Mouse (Mus musculus): ENCODE data around the gene Frmd5. TPM values are rescaled to one million over a fixed set of nuclear protein-coding genes. Genes with fewer than 3 reads are reported as not detected.

Frmd5 gene
- polyA plus RNA-seq, 2 experiments = 0.78 to 2.2 TPM

GRCm38 (mm10) chr2:121755056-121755455 is 51.8 kb downstream of the Frmd5 start:
- H3K4me2 ChIP-seq (replicated peaks; ENCODE audit: low read depth, low read length, severe bottlenecking) = no peak overlapping the region
- no peak for TF ChIP-seq POLR2A (IDR thresholded peaks at IDR 0.05; ENCODE audit: borderline replicate concordance, extremely low read depth, insufficient read depth, insufficient read length)
- no peaks in the 10 kb centered on the region for H3K36me3 ChIP-seq (ENCODE audit: control insufficient read depth, insufficient read depth, low read length)
- H3K9ac ChIP-seq (ENCODE audit: low read depth, low read length, severe bottlenecking) = no peak overlapping the region
- H3K27ac ChIP-seq (replicated peaks; ENCODE audit: low read depth, low read length) = no peak overlapping the region
- DNase-seq (ENCODE audit: low spot score) = no peak
- no peaks in the 10 kb centered on the region for H3K4me1 ChIP-seq (ENCODE audit: control insufficient read depth, insufficient read depth, low read length)
- no peak overlapping the region for H3K4me3 ChIP-seq (replicated peaks; ENCODE audit: low read length)
- no peaks in the 10 kb centered on the region for H3K9me3 ChIP-seq (ENCODE audit: control insufficient read depth, low read length)
- no peaks in the 10 kb centered on the region for H3K27me3 ChIP-seq (ENCODE audit: control insufficient read depth, insufficient read depth, low read length)
- 58% methylated on average over 6 of the region's 6 CpGs for WGBS
- ATAC-seq (ENCODE audit: low FRiP score, low read depth) = no peak

GRCm38 (mm10) chr2:121750121-121750520 is 56.8 kb downstream of the Frmd5 start:
- no peak overlapping the region for H3K4me2 ChIP-seq (replicated peaks; ENCODE audit: low read depth, low read length, severe bottlenecking)
- no peak for ATAC-seq (ENCODE audit: low FRiP score, low read depth)
- H3K4me3 ChIP-seq (replicated peaks; ENCODE audit: low read length) = no peak overlapping the region
- no peaks in the 10 kb centered on the region for H3K27me3 ChIP-seq (ENCODE audit: control insufficient read depth, insufficient read depth, low read length)
- H3K4me1 ChIP-seq (ENCODE audit: control insufficient read depth, insufficient read depth, low read length) = no peaks in the 10 kb centered on the region
- no peaks in the 10 kb centered on the region for H3K9me3 ChIP-seq (ENCODE audit: control insufficient read depth, low read length)
- no peak overlapping the region for H3K27ac ChIP-seq (replicated peaks; ENCODE audit: low read depth, low read length)
- no peak for TF ChIP-seq POLR2A (IDR thresholded peaks at IDR 0.05; ENCODE audit: borderline replicate concordance, extremely low read depth, insufficient read depth, insufficient read length)
- H3K9ac ChIP-seq (ENCODE audit: low read depth, low read length, severe bottlenecking) = no peak overlapping the region
- WGBS = 82% methylated on average over 6 of the region's 6 CpGs
- no peak for DNase-seq (ENCODE audit: low spot score)
- H3K36me3 ChIP-seq (ENCODE audit: control insufficient read depth, insufficient read depth, low read length) = no peaks in the 10 kb centered on the region

GRCm38 (mm10) chr2:121741151-121741550 is 65.7 kb downstream of the Frmd5 start:
- H3K27me3 ChIP-seq (ENCODE audit: control insufficient read depth, insufficient read depth, low read length) = no peaks in the 10 kb centered on the region
- 68% methylated on average over 2 of the region's 2 CpGs for WGBS
- H3K9ac ChIP-seq (ENCODE audit: low read depth, low read length, severe bottlenecking) = no peak overlapping the region
- H3K4me2 ChIP-seq (replicated peaks; ENCODE audit: low read depth, low read length, severe bottlenecking) = no peak overlapping the region
- H3K9me3 ChIP-seq (ENCODE audit: control insufficient read depth, low read length) = no peaks in the 10 kb centered on the region
- DNase-seq (ENCODE audit: low spot score) = no peak
- no peaks in the 10 kb centered on the region for H3K4me1 ChIP-seq (ENCODE audit: control insufficient read depth, insufficient read depth, low read length)
- H3K27ac ChIP-seq (replicated peaks; ENCODE audit: low read depth, low read length) = no peak overlapping the region
- ATAC-seq (ENCODE audit: low FRiP score, low read depth) = no peak
- no peak overlapping the region for H3K4me3 ChIP-seq (replicated peaks; ENCODE audit: low read length)
- TF ChIP-seq POLR2A (IDR thresholded peaks at IDR 0.05; ENCODE audit: borderline replicate concordance, extremely low read depth, insufficient read depth, insufficient read length) = no peak
- no peaks in the 10 kb centered on the region for H3K36me3 ChIP-seq (ENCODE audit: control insufficient read depth, insufficient read depth, low read length)

- ATAC-seq (ENCODE audit: low FRiP score, low read depth) = no peak
- WGBS = 85% methylated on average over 4 of the region's 4 CpGs
- Histone ChIP-seq H3K27ac (replicated peaks; ENCODE audit: low read depth, low read length) (no peak overlapping the region), H3K36me3 (ENCODE audit: control insufficient read depth, insufficient read depth, low read length) (no peaks in the 10 kb centered on the region), H3K4me3 (replicated peaks; ENCODE audit: low read length) (no peak overlapping the region), H3K4me2 (replicated peaks; ENCODE audit: low read depth, low read length, severe bottlenecking) (no peak overlapping the region), H3K9ac (ENCODE audit: low read depth, low read length, severe bottlenecking) (no peak overlapping the region), H3K27me3 (ENCODE audit: control insufficient read depth, insufficient read depth, low read length) (no peaks in the 10 kb centered on the region), H3K9me3 (ENCODE audit: control insufficient read depth, low read length) (no peaks in the 10 kb centered on the region), H3K4me1 (ENCODE audit: control insufficient read depth, insufficient read depth, low read length) (no peaks in the 10 kb centered on the region)
- TF ChIP-seq POLR2A (IDR thresholded peaks at IDR 0.05; ENCODE audit: borderline replicate concordance, extremely low read depth, insufficient read depth, insufficient read length) = no peak
- no peak for DNase-seq (ENCODE audit: low spot score)
These were observed 67.5 kb downstream of the Frmd5 start for GRCm38 (mm10) chr2:121739410-121739809.

- Histone ChIP-seq H3K4me3 (replicated peaks; ENCODE audit: low read length) (no peak overlapping the region), H3K27ac (replicated peaks; ENCODE audit: low read depth, low read length) (no peak overlapping the region), H3K9ac (ENCODE audit: low read depth, low read length, severe bottlenecking) (no peak overlapping the region)
These were observed 73.5 kb downstream of the Frmd5 start for GRCm38 (mm10) chr2:121733426-121733825.

GRCm38 (mm10) chr2:121730486-121730885 is 76.4 kb downstream of the Frmd5 start:
- H3K27me3 ChIP-seq (ENCODE audit: control insufficient read depth, insufficient read depth, low read length) = no peaks in the 10 kb centered on the region
- 94% methylated on average over 11 of the region's 11 CpGs for WGBS
- no peak for TF ChIP-seq POLR2A (IDR thresholded peaks at IDR 0.05; ENCODE audit: borderline replicate concordance, extremely low read depth, insufficient read depth, insufficient read length)
- H3K9ac ChIP-seq (ENCODE audit: low read depth, low read length, severe bottlenecking) = no peak overlapping the region
- H3K4me2 ChIP-seq (replicated peaks; ENCODE audit: low read depth, low read length, severe bottlenecking) = no peak overlapping the region
- DNase-seq (ENCODE audit: low spot score) (no peak), ATAC-seq (ENCODE audit: low FRiP score, low read depth) (no peak)
- H3K9me3 ChIP-seq (ENCODE audit: control insufficient read depth, low read length) = no peaks in the 10 kb centered on the region
- no peak overlapping the region for H3K4me3 ChIP-seq (replicated peaks; ENCODE audit: low read length)
- no peaks in the 10 kb centered on the region for H3K4me1 ChIP-seq (ENCODE audit: control insufficient read depth, insufficient read depth, low read length)
- H3K36me3 ChIP-seq (ENCODE audit: control insufficient read depth, insufficient read depth, low read length) = no peaks in the 10 kb centered on the region
- no peak overlapping the region for H3K27ac ChIP-seq (replicated peaks; ENCODE audit: low read depth, low read length)

More at GRCm38 (mm10) chr2:121733426-121733825, 73.5 kb downstream of the Frmd5 start:
- no peaks in the 10 kb centered on the region for H3K9me3 ChIP-seq (ENCODE audit: control insufficient read depth, low read length)
- 80% methylated on average over 7 of the region's 7 CpGs for WGBS
- no peak overlapping the region for H3K4me2 ChIP-seq (replicated peaks; ENCODE audit: low read depth, low read length, severe bottlenecking)
- DNase-seq (ENCODE audit: low spot score) (no peak), ATAC-seq (ENCODE audit: low FRiP score, low read depth) (no peak)
- TF ChIP-seq POLR2A (IDR thresholded peaks at IDR 0.05; ENCODE audit: borderline replicate concordance, extremely low read depth, insufficient read depth, insufficient read length) = no peak
- no peaks in the 10 kb centered on the region for H3K36me3 ChIP-seq (ENCODE audit: control insufficient read depth, insufficient read depth, low read length)
- no peaks in the 10 kb centered on the region for H3K27me3 ChIP-seq (ENCODE audit: control insufficient read depth, insufficient read depth, low read length)
- H3K4me1 ChIP-seq (ENCODE audit: control insufficient read depth, insufficient read depth, low read length) = no peaks in the 10 kb centered on the region

Measured in limb, embryonic 14.5 days (tissue).